Mouse (Mus musculus) heart, embryonic 15.5 days (tissue): ENCODE data around the gene Col3a1. TPM values are rescaled to one million over a fixed set of nuclear protein-coding genes. Genes with fewer than 3 reads are reported as not detected.

Source experiments
- ATAC-seq: fragments of 200-750 bp; cut with Nextera tagmentation; replicated peaks from 2 replicates; pipeline ENCODE4 v1.8.0; 2017; ENCODE audit warnings: low read depth, moderate TSS enrichment; ENCODE audit not compliant: insufficient number of reproducible peaks, insufficient read depth, low FRiP score
- H3K27ac ChIP-seq: fragments of 300-500 bp; sonication (generic); 2 replicates; pipeline ENCODE4 v1.5.1; 2015; ENCODE audit warnings: mild to moderate bottlenecking, inconsistent platforms
- H3K27me3 ChIP-seq: fragments of 300-500 bp; sonication (generic); 2 replicates; pipeline ENCODE4 v1.6.1; 2015; ENCODE audit warnings: inconsistent platforms
- H3K36me3 ChIP-seq: fragments of 300-500 bp; sonication (generic); 2 replicates; pipeline ENCODE4 v1.6.1; 2015; ENCODE audit warnings: mild to moderate bottlenecking, inconsistent platforms
- H3K4me1 ChIP-seq: fragments of 300-500 bp; sonication (generic); replicated peaks from 2 replicates; pipeline ENCODE4 v1.6.1; 2015; ENCODE audit warnings: inconsistent platforms
- H3K4me2 ChIP-seq: fragments of 300-500 bp; sonication (generic); 2 replicates; pipeline ENCODE4 v1.6.1; 2015; ENCODE audit warnings: inconsistent platforms, mild to moderate bottlenecking, moderate library complexity
- H3K4me3 ChIP-seq: fragments of 300-500 bp; sonication (generic); 2 replicates; pipeline ENCODE4 v1.5.1; 2015; ENCODE audit warnings: mild to moderate bottlenecking, inconsistent platforms
- H3K9ac ChIP-seq: fragments of 300-500 bp; sonication (generic); 2 replicates; pipeline ENCODE4 v1.6.1; 2015; ENCODE audit warnings: mild to moderate bottlenecking, inconsistent platforms
- H3K9me3 ChIP-seq: fragments of 300-500 bp; sonication (generic); replicated peaks from 2 replicates; pipeline ENCODE4 v1.6.1; 2016; ENCODE audit warnings: inconsistent platforms
- WGBS: fragments of 180-500 bp; shearing (Covaris S2); methylation state at CpG from one replicate; pipeline ENCODE4 v1.1.7; 2015; ENCODE audit warnings: mixed read lengths; 5-methylcytosine and 5-hydroxymethylcytosine counted together
- polyA plus RNA-seq: library from polyadenylated mRNA; unstranded; fragments of >200 nt; fragmentation: Nextera tagmentation; extraction: Ambion mirVana; gene quantifications from 2 replicates; pipeline ENCODE4 v1.2.1, GENCODE M21; 2015

Gene Col3a1
- polyA plus RNA-seq = 1,051 and 1,364 TPM in 2 replicates

DNA sequence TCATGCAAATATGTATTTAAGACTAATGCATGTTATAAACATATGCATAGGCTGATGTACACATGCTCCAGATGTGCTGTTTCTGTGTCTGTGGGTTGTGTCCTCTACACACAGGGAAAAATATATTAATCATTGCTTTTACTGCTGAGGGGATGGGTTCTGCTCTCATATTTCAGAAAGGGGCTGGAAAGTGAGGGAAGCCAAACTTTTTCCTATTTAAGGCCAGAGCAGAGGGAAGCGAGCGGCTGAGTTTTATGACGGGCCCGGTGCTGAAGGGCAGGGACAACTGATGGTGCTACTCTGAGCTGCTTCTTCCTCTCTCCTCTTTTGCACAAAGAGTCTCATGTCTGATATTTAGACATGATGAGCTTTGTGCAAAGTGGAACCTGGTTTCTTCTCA is at the start of gene Col3a1:
TSS of gene Col3a1 (plus strand) at position 151 of the 400 bp plus-strand sequence.
- Histone ChIP-seq H3K9ac (peak within 1 kb of the TSS; percentile 43; the same call in 1 of the 2 replicates), H3K27me3 (no peaks in the 10 kb centered on the region), H3K4me3 (peak within 1 kb of the TSS; percentile 45), H3K27ac (peak within 1 kb of the TSS; percentile 80), H3K36me3 (no peaks in the 10 kb centered on the region), H3K4me2 (peak within 1 kb of the TSS; percentile 12; the same call in 1 of the 2 replicates), H3K4me1 (0 out of 2 replicates have a peak, but pooled peaks cover 4% of the 10 kb centered on the region), H3K9me3 (no peaks in the 10 kb centered on the region)
- WGBS = 55% methylated on average over 4 of the region's 4 CpGs
- ATAC-seq = peak; percentile 72

DNA sequence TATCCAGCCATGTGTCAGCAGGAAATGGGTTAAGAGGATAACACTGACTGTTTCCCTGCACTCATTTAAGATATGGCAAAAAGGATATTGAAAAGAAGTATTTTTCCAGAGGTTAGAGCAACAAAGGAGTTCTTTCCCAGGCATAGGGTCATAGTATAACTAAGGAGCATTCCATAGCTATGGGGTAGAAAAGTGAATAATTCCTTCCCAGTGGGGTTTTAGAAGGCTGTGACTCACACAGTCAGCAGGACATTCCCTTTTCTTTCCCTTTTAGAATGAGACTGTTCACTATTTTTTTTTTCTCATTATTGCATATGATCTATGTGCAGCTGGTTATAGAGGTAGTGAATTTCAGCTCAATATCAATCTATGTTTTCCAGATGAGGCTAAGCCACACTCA is 41.9 kb upstream of the Col3a1 start:
- ATAC-seq = no peak
- Histone ChIP-seq H3K4me2 (no peak overlapping the region), H3K36me3 (no peaks in the 10 kb centered on the region), H3K4me3 (no peak overlapping the region), H3K27me3 (no peaks in the 10 kb centered on the region), H3K27ac (no peak overlapping the region), H3K4me1 (no peaks in the 10 kb centered on the region), H3K9ac (no peak overlapping the region), H3K9me3 (no peaks in the 10 kb centered on the region; the same call in 1 of the 2 replicates)

DNA sequence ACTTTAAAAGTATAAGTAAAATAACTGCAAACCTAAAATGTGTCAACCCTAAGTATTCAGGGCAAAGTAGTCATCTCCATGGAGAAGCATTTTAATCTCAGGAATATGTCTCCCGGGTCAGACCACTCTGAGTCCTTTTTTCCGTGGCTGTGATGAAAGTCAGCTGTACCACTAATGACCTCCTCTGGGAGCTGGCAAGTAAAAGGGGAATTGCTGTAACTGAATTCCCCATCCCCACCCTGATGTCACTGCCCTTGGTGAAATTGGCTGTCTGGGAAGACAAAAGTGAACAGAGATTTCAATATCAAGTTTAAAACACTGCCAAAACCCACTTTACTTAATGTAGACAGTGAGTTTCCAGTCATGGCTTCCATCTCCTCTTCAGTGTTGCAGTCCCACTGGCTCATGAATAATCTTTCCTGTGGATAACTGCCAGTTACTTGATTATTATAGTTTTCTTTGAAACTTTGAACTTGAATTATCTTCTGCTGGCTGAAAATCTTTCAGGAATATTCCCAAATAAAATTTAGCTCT is 35.3 kb upstream of the Col3a1 start:
- Histone ChIP-seq H3K4me2 (no peak overlapping the region), H3K9ac (no peak overlapping the region), H3K36me3 (no peaks in the 10 kb centered on the region), H3K4me3 (no peak overlapping the region), H3K4me1 (no peaks in the 10 kb centered on the region), H3K27me3 (no peaks in the 10 kb centered on the region), H3K27ac (no peak overlapping the region), H3K9me3 (no peaks in the 10 kb centered on the region; the same call in 1 of the 2 replicates)
- no peak for ATAC-seq
- WGBS = 50% methylated on average over 2 of the region's 2 CpGs

DNA sequence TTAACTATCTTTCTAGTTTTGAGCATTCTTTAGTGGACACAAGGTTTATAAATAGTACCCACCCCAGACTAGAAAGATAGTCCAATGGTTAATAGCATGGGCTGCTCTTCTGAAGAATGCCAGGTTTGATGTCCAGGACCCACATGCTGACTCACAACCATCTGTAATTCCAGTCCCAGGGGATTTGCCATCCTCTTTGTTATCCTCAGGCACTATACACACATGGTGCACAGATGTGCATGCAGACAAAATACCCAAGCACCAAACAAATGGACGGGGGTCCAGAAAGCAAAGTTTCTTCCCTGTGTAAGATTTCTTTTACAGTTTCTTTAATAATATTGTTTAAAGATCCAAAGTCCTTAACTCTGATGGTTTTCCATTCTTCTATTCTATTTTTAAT is 23.4 kb upstream of the Col3a1 start:
- Histone ChIP-seq H3K27ac (no peak overlapping the region), H3K9ac (no peak overlapping the region), H3K4me3 (no peak overlapping the region), H3K4me2 (no peak overlapping the region), H3K36me3 (no peaks in the 10 kb centered on the region), H3K27me3 (no peaks in the 10 kb centered on the region), H3K9me3 (no peaks in the 10 kb centered on the region), H3K4me1 (no peaks in the 10 kb centered on the region)
- ATAC-seq = no peak
- WGBS = 70% methylated on average over 1 of the region's 1 CpGs

- Histone ChIP-seq H3K36me3 (no peaks in the 10 kb centered on the region), H3K4me3 (no peak overlapping the region), H3K9me3 (no peaks in the 10 kb centered on the region), H3K4me2 (no peak overlapping the region), H3K27ac (peak overlapping the region; percentile 37; the same call in 1 of the 2 replicates), H3K27me3 (no peaks in the 10 kb centered on the region), H3K9ac (no peak overlapping the region), H3K4me1 (no peaks in the 10 kb centered on the region)
- WGBS = 66% methylated on average over 4 of the region's 4 CpGs
- ATAC-seq = no peak
These were observed 21.3 kb upstream of the Col3a1 start for GRCm38 (mm10) chr1:45290037-45290436.

GRCm38 (mm10) chr1:45299394-45300119 is 11.8 kb upstream of the Col3a1 start:
- 57% methylated on average over 3 of the region's 3 CpGs for WGBS
- no peak overlapping the region for H3K9ac ChIP-seq
- no peak overlapping the region for H3K4me3 ChIP-seq
- no peaks in the 10 kb centered on the region for H3K36me3 ChIP-seq
- no peaks in the 10 kb centered on the region for H3K4me1 ChIP-seq
- no peak overlapping the region for H3K4me2 ChIP-seq
- ATAC-seq = no peak
- H3K27me3 ChIP-seq = no peaks in the 10 kb centered on the region
- no peaks in the 10 kb centered on the region for H3K9me3 ChIP-seq
- peak overlapping the region; percentile 18; the same call in 1 of the 2 replicates for H3K27ac ChIP-seq

- no peak overlapping the region for H3K4me3 ChIP-seq
- no peaks in the 10 kb centered on the region for H3K9me3 ChIP-seq
- H3K27me3 ChIP-seq = no peaks in the 10 kb centered on the region
- no peaks in the 10 kb centered on the region for H3K4me1 ChIP-seq
- H3K4me2 ChIP-seq = no peak overlapping the region
- ATAC-seq = no peak
- WGBS = 45% methylated on average over 1 of the region's 1 CpGs
- H3K9ac ChIP-seq = no peak overlapping the region
- no peaks in the 10 kb centered on the region for H3K36me3 ChIP-seq
- H3K27ac ChIP-seq = no peak overlapping the region
These were observed 7.1 kb upstream of the Col3a1 start for GRCm38 (mm10) chr1:45304273-45304672.

DNA sequence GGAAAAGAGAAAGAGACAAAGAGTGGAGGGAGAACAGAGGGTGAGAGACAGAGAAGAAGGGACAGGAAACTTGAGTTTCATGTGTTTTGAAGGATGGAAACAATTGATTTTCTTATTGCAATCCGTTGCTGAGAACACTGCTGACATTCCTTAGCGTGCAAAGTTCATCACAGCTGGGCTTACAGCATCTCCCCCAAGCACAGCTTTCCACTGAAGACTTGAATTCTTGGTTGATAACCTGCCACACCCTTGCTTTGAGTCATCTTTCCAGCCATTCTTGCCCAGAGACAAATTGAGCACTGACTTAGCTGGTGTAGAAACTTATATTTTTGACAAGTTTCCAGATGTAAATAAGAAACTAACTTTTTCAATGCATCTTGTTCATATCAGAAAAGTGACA is 2.3 kb upstream of the Col3a1 start:
- 46% methylated on average over 2 of the region's 2 CpGs for WGBS
- Histone ChIP-seq H3K9me3 (no peaks in the 10 kb centered on the region), H3K4me2 (no peak overlapping the region), H3K36me3 (no peaks in the 10 kb centered on the region), H3K4me3 (no peak overlapping the region), H3K27ac (no peak overlapping the region), H3K9ac (no peak overlapping the region), H3K4me1 (no peaks in the 10 kb centered on the region), H3K27me3 (no peaks in the 10 kb centered on the region)
- no peak for ATAC-seq

DNA sequence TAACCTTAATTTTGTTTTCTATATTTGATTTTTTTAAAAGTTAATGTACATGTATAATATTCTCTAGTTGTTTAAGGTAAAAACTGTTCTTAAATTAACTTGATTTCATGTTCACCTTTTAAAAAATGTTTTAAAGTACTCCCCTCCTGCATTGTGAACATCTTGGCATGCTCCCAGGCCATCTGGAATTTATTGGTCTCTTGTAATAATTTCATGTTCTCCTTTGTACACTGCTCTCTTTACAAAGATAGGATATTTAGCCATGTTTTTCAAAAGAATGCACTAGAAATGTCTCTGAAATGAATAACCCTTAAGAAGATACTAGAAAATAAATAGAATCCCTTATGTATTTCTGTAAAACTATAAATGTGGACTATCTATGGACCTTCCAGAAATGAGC is 624 bp downstream of the Col3a1 start:
- H3K9me3 ChIP-seq = no peaks in the 10 kb centered on the region
- peak overlapping the region; percentile 80 for H3K27ac ChIP-seq
- no peak overlapping the region for H3K4me2 ChIP-seq
- no peaks in the 10 kb centered on the region for H3K27me3 ChIP-seq
- ATAC-seq = no peak
- 0 out of 2 replicates have a peak, but pooled peaks cover 4% of the 10 kb centered on the region for H3K4me1 ChIP-seq
- peak overlapping the region; percentile 45 for H3K4me3 ChIP-seq
- H3K36me3 ChIP-seq = no peaks in the 10 kb centered on the region
- H3K9ac ChIP-seq = peak overlapping the region; percentile 43; the same call in 1 of the 2 replicates

- H3K27me3 ChIP-seq = no peaks in the 10 kb centered on the region
- H3K9me3 ChIP-seq = no peaks in the 10 kb centered on the region
- no peaks in the 10 kb centered on the region for H3K36me3 ChIP-seq
- H3K4me1 ChIP-seq = 0 out of 2 replicates have a peak, but pooled peaks cover 4% of the 10 kb centered on the region
- H3K9ac ChIP-seq = no peak overlapping the region
- peak; percentile 42; the same call in 1 of the 2 replicates for ATAC-seq
- H3K4me2 ChIP-seq = peak overlapping the region; percentile 8; the same call in 1 of the 2 replicates
- peak overlapping the region; percentile 31 for H3K4me3 ChIP-seq
- peak overlapping the region; percentile 80 for H3K27ac ChIP-seq
These were observed 1.5 kb downstream of the Col3a1 start for GRCm38 (mm10) chr1:45312870-45313269.

DNA sequence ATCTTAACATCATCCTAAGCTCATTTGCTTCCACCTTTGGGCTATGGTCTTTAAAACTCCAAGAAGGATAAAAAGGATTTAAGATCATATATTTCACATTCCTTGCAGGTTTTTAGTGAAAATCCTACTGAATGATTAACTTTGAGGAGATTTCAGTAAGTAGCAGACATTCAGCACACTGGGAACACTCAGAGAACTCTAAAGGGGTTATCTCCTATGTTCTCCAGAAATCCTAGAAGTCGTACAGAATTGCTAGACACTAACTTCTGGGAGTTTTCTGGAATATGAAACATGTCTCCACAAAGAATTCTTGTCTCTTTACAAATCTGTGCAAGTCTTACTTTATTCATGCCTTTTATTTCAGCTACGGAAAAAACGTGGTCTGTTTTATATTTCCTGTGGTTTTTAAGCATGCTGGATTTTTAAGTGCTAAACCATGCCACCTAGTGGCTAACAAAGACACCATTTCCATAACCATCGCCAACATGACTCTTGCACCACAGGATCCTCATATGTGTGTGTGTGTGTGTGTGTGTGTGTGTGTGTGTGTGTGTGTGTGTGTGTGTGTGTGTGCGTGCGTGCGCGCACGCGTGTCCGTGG is 2.5 kb downstream of the Col3a1 start:
- no peaks in the 10 kb centered on the region for H3K9me3 ChIP-seq
- H3K4me3 ChIP-seq = peak overlapping the region; percentile 36
- no peaks in the 10 kb centered on the region for H3K27me3 ChIP-seq
- H3K36me3 ChIP-seq = no peaks in the 10 kb centered on the region
- ATAC-seq = no peak
- H3K4me2 ChIP-seq = peak overlapping the region; percentile 53
- H3K4me1 ChIP-seq = 0 out of 2 replicates have a peak, but pooled peaks cover 4% of the 10 kb centered on the region
- WGBS = 5% methylated on average over 7 of the region's 11 CpGs
- H3K9ac ChIP-seq = no peak overlapping the region
- peak overlapping the region; percentile 58 for H3K27ac ChIP-seq
